Mouse (Mus musculus): ENCODE measurements around the gene Asna1.

The Asna1 gene

GRCm38 (mm10) chr8:85025098-85025932 is at the start of gene Asna1:
Gene Asna1 (minus strand): TSS chr8:85025281.
- peak; percentile 91 for DNase-seq (ENCODE audit: low read depth)

GRCm38 (mm10) chr8:85074617-85075016 is 49.5 kb upstream of the Asna1 start:
- no peak for DNase-seq (ENCODE audit: low read depth)

- no peak for DNase-seq (ENCODE audit: low read depth)
These were observed 49.1 kb upstream of the Asna1 start for GRCm38 (mm10) chr8:85074167-85074566.

DNA sequence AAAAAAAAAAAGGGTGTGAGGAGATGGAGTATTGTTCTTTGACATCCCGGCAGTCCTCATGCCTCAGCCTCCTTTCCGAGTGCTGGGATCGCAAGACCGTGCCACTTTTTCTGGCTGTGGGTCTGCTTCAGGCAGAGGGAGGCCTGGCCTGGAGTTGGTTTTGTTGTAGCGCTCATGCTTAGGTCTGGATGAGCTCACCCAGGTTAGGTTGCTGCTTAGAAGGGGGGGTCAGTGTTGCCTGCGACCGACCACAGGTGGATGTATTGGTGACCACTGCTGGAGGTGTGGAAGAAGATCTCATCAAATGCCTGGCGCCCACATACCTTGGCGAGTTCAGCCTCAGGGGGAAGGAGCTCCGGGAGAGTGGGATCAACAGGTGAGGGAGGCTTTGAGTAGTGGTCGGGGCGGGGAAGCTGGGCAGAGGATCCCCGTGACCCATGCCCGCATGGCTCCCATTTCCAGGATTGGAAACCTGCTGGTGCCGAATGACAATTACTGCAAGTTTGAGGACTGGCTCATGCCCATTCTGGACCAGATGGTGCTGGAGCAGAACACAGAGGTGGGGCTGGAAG is 48.0 kb upstream of the Asna1 start:
- DNase-seq (ENCODE audit: low read depth), result no peak

GRCm38 (mm10) chr8:85072364-85072929 is 47.4 kb upstream of the Asna1 start:
- DNase-seq (ENCODE audit: low read depth), result no peak

DNA sequence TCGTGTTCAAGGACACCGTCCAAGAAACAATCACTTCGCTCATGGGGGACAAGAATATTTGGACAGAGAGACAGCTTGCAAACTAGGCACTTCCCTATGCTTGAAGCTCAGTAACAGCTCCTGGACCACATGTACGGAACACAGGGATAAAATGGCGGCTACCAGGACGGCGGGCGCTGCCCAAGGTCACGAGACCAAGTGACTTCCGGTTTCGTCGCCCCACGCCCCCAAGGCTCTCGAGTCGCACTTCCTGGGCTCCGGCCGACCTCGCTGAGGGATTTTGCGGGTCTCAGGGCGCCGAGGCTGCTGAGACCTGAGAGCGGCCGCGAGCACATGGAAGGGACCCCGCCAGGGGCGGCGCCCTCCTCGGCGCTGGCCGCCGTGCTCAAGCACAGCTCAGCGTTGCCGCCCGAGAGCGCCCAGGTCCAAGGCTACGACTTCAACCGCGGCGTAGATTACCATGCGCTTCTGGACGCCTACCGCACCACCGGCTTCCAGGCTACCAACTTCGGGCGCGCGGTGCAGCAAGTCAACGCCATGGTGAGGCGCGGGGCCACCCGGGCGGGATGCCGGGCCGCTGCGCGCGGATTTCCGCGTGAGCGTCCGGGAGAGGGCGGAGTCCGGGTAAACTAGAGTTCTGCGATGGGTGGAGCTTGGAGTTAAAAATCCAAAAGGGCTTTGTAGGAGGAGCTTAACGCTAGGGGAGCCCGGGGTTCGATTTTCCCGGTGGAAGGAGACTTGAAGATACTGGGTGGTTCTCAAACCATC is 46.6 kb upstream of the Asna1 start, which contains the start of gene Dhps:
Gene Dhps (plus strand): TSS at position 244 of the 768 bp plus-strand sequence.
- peak; percentile 80 for DNase-seq (ENCODE audit: low read depth)

DNA sequence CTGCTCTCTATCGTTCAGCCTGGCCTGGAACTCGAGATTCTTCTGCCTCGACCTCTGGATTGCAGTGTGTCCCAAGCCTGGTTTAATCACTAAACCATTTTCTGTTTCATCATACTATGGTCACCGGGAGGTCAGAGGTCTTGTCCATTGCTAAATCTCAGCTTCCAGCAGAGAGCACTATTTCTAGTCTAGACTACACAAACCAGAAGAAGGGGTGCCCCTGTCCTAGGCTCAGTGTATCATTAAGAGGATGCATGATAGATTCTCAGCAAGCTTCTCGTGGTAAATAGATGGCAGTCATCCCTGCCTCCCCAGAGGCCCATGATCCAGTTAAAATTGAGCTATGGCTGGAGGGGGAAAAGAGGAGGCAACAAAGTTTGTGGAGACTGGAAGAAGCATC is 46.0 kb upstream of the Asna1 start:
- no peak for DNase-seq (ENCODE audit: low read depth)

DNA sequence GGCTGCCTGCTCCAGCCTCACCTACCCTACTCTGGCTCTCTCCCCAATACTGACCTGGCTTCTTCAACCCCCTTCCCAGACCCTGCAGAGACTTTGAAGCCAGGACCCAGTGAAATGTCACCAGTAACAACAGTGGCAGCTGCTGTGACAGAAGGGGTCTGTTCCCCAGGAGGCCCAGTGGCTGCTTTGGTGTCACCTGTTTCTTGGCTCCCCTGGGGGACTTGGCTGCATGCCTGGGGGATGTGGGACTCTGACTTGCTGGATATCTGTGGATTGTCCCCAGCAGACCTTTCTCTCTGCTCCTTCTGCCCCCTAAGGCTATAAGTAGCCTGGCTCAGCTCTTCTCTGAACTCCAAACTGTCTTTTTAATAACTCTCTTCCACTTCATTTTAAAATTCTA is 42.9 kb upstream of the Asna1 start, which contains the start of gene Gm5741:
Gene Gm5741 (minus strand): TSS at position 1 of the 400 bp plus-strand sequence.
- DNase-seq (ENCODE audit: low read depth), result no peak

DNA sequence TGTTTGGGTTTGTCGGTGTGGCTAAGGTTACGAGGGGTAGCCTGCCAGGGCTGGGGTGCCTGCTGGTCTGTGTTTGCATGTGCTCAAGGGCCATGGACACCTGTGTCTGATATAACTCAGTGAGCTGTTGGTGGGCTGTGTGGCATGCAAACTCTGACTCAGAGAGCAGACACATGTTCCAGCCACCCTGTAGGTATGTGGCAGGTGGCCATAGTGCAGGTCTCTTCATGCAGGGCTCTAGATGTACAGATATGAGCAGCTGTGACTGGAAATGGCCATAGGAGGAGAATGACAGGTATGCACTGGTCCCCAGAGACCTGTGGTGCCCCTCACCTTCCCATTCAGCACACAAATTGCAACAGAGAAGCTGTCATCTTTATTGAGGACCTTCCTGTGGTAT is 42.1 kb upstream of the Asna1 start:
- no peak for DNase-seq (ENCODE audit: low read depth)

GRCm38 (mm10) chr8:85065213-85065612 is 40.1 kb upstream of the Asna1 start:
- DNase-seq (ENCODE audit: low read depth), result no peak

DNA sequence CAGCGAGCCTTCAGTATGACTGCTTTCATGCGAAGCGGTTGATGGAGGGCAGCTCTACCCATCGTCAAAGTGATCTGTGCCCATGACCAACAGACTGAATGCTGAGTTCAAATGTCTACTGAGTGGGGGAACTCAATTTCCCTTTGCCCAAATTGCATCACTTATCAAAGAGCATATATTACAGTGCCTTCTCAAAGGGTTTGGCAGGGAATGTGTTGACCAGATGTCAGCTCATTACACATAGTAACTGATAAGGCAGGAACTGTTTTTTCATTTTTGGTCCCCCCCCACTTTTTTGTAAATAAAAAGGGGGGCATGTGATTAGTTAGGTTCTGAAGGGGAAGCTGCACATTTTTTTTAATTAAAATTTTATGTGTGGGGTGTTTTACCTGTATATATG is 37.5 kb upstream of the Asna1 start:
- DNase-seq (ENCODE audit: low read depth), result no peak

DNA sequence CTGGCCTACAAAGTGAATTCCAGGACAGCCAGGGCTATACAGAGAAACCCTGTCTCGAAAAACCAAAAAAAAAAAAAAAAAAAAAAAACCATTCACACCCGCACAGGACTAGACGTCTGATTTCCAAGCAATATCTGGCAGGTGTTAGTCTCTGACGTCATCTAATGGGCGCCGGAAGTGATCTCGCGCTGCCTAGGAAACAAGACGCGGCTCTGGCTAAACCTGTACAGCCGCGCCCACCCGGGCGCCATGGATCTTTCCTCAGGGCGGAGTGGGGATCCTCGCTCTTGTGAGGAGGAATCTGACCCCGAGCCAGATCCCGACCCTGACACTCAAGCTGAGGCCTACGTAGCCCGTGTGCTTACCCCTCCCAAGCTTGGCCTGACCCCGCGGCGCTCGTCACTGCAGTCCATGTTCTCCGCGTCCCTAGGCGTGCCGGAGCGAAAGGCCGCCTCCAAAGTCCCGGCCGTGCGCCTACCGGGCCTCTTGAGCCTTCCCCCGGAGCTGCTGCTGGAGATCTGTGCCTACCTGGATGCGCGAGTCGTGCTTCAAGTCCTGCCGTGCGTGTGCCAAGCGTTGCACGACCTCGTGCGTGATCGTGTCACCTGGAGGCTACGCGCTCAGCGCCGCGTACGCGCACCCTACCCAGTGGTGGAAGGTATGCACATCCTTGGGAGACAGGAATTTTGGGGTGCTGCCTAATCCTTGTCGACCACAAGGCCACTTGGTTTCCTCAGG is 35.0 kb upstream of the Asna1 start, which contains the start of gene Fbxw9:
Gene Fbxw9 (plus strand): TSS at position 177 of the 738 bp plus-strand sequence.
- DNase-seq (ENCODE audit: low read depth), result peak; percentile 91

- DNase-seq (ENCODE audit: low read depth), result no peak
These were observed 32.3 kb upstream of the Asna1 start for GRCm38 (mm10) chr8:85057367-85057766.

GRCm38 (mm10) chr8:85043619-85044018 is 18.5 kb upstream of the Asna1 start:
- no peak for DNase-seq (ENCODE audit: low read depth)

DNA sequence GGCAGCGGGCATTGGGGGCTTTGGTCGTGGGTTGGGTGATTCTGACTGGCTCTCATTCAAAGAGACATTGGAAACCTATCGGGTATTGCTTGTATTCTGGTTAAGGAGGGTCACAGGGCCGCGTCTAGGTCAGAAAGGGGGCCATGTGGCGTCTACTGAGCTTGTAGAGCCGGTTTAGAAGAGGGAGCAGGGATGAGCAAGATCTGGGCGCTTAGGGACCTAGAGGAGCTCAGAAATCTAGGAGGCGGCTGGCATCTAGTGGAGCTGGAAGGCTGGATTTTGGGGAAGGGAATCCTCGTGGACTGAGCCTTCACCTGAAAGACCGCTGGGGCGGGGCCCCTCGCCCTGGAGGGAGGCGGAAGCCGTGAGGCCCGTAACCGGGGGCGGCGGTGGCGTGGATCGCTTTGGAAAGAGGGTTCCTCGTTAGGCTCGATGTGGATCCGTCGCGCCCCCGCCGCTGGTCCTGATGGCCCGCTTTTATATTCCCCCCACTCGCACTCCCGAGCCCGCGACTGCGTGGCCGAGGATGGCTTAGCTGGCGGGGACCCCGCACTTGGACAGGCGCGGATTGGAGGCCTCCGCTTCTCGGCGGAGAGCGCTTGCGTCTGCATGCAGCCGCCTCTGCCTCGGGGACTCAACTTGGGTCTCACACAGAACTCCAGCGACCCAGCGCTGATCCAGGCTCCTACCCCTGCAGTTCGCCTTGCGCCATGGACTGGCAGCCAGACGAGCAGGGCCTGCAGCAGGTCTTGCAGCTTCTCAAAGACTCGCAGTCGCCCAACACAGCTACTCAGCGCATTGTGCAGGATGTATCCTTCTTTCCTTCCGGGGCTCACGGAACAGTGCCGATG is 12.8 kb upstream of the Asna1 start:
- no peak for DNase-seq (ENCODE audit: low read depth)

GRCm38 (mm10) chr8:85037366-85037680 is 12.2 kb upstream of the Asna1 start:
- no peak for DNase-seq (ENCODE audit: low read depth)

DNA sequence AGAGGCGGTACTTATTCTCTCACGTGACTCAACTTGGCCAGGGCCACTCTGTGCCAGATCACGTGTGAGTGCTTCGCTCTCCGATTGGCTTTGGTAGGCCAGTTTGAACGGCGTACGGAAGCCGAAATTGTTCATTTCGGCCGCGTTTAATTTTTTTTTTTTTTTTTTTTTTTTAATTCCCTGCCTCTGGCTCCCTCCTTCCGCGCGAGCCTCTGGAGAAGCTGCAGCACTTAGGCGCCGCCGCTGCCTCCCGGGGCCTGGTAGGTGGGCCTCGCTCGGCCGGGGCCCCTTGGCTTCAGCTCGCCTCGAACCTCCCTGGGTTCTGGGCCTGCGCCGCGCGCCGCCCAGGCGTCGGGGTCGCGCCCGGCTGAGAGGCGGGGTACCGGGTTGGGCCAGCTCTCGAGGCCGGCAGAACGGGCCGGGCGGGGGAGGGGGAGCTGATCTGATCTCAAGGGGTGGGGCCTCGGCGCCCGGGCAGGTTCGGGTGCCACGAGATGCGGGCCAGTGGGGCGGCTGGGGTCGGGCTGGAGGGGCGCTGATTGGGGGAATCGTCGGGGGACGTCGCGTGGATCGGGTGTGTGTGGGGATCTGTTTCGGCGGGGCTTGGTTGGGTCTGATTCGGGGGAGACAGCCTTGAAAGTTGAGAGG is 11.8 kb upstream of the Asna1 start, which contains the start of gene Tnpo2:
Gene Tnpo2 (plus strand): TSS at position 198 of the 648 bp plus-strand sequence.
- DNase-seq (ENCODE audit: low read depth), result peak; percentile 87

- no peak for DNase-seq (ENCODE audit: low read depth)
These were observed 11.3 kb upstream of the Asna1 start for GRCm38 (mm10) chr8:85036381-85036717.

GRCm38 (mm10) chr8:85035728-85036310 is 10.7 kb upstream of the Asna1 start:
- no peak for DNase-seq (ENCODE audit: low read depth)

- DNase-seq (ENCODE audit: low read depth), result no peak
These were observed 10.2 kb upstream of the Asna1 start for GRCm38 (mm10) chr8:85035165-85035727.

Data from c-Kit-positive CD71-negative TER-119-negative erythroid progenitor cells, embryonic 14.5 days (primary cell).